Mouse (Mus musculus) embryo, embryonic 10.5 days (tissue): ENCODE results near the gene Pla2g7.
"Not testable (repeated sequence)": the region's sequence is repeated elsewhere in the genome, so short reads cannot be mapped to it uniquely, and the experiment has no call there.

ENCODE experiments used
- DNase-seq: peaks from one replicate; pipeline ENCODE4 v3.0.0-alpha.2; 2015; ENCODE audit warnings: low spot score

Pla2g7 gene

DNA sequence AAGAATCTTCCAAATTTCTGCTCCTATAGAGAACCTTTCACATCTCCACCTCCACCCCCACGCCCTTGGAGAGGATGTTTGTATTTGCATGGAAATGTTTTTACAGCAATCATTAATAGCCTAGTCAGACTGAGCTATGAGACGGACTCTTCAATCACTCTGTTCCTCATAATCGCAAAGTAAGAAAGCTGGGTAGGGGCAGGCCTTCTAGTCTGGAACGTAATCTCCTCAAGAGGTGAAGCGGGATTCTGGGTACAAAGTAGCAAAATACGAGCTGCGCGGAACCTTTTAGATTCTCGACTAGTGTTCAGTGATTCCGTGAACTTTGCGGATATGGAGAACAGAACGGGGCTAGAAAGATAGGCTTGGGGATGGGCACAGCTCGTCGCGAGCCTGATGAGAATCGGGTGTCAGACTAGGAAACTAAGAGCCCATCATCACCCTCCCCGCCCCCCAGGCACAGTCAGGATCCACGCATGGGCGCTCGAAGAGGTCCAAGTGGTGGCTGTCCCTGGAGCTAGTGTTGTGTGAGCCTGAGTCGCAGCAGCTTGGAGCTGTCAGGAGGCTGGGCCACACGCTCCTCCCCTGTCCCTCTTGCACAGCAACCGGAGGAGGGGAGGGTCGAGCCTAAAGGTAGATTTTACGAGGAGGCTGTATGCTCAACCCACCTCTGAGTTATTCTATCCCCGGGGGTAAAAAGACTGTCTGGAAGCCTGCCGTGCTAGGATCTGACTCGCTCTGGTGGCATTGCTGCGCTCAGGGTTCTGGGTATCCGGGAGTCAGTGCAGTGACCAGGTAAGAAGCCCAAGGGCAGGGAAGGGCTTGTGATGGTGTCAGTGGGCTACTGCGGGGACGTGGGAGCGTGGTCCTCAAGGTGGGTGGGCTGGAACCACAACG is at the start of gene Pla2g7:
Pla2g7 (plus strand) TSS at position 107 of the 897 bp plus-strand sequence.
- peak; percentile 71 for DNase-seq

DNA sequence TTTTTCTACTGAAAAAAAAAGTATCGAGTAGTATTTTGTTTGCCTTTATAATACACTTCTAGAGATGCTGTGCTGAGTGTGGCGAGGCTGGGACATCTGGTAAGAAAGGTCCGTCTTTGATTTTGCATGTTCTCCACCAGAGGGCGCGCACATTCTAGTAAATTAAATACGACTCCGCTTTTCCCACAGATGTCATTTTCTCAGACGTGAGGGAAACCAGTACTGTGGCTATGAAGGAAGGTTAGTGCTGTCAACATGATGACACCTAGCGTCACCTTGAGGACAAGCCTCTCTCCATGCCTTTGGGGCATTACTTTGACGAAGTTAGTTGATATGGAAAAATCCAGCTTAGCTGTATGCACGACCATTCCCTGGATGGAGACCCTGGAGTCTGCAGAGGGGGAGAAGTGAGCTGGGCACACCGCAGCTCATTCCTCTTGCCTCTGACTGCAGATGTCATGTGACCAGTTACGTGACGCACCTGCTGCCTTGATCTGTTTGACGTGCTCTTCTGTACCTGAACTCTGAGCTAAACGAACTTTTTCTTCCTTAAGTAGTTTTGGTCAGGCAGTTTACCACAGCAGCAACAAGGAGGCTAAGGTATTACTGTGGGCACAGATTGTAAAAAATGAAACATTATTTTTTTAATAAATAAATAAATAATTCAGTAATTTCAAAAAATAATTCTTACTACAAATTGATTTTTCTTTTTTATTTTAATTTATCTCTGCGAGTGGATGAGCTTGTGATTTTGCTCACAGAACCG is 49.1 kb upstream of the Pla2g7 start:
- peak; percentile 91 for DNase-seq

DNA sequence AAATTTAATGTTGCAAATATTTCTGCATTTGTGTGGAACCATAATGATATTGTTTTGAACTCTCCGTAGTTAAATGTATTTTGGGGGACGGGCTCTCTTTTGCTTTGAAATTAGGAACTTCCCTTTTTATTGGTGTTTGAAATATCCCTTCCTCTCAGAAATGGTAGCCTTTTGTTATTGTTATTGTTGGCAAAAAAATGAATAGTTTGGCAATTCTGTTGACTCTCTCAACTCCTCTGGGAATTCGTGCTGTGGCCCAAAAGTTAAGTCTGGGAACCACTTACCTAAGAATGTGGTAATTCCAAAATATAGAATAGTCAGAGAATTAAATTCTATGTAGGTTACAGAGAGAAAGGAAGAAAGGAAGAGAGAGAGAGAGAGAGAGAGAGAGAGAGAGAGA is 47.7 kb upstream of the Pla2g7 start:
- no peak for DNase-seq

DNA sequence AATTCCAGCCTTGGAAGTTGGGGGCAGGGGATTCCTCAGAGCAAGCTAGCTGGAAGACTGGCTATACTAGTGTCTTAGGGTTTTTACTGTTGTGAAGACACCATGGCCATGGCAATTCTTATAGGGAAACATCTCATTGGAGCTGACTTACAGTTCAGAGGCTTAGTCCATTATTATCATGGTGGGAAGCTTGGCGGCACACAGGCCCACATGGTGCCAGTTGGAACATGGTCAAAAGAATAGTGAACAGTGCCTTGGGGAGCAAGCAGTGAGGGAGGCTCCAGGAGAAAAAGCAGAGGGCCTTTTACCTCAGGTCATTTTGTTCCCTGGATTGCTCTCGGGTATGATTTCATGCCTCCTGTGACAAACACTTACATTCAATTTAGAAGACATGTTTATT is 37.4 kb upstream of the Pla2g7 start:
- DNase-seq, result no peak

DNA sequence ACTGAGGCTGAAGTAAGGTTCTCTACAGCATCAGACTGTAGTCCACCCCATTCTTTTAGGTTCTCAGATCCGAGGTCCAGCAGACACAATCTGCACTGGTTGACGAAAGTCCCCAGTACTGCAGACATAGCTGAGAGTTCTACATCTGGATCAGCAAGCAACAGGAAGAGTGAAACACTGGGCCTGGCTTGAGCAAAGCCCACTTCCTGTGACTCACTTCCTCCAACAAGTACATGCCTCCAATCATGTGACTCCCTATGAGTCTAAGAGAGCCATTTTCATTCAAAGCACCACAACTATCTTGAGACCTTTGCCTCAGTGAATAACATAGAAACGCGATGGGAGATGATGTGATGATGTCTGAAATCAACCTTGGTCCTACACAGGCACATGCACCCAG is 36.7 kb upstream of the Pla2g7 start:
- DNase-seq, result no peak

DNA sequence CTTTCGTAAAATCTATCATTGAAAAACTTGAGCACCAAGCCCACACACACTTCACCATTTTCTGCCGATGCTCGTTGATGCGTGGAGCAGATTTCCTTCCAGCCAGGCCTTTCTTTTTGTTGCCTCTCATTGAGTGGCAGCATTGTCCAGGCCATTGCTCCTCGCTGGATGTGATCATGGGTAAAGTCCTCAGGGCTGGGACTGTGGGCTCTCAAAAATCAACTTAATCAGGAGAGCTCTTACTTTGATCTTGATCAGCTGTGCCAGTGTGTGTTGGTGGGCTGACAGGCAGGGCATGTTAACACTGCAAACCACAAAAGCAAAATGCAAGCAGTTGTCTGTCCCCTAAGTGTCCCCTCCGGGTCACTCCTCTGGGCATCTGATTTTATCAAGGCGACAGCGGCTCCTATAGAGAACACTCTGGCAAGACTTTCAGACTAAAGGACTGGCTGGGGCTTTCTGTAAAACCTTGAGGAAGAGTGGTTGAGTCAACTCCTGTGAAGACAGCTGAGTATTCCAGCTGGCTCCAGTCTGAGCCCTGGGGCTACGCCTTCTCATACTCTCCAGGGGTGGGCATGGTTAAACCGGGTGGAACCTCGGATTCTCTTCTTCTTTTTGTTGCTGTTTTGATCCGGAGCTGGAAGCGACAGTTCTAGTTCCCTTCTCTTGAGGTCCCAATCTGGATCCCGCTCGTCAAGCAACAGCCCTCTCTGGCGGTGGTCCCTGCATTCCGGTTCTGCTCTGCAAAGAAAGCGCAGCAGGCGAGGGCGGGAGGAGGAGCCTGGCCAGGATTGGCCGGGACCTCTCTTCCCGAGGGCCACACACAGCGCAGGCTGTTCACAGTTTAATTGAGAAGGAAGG is 33.3 kb upstream of the Pla2g7 start:
- peak; percentile 85 for DNase-seq

DNA sequence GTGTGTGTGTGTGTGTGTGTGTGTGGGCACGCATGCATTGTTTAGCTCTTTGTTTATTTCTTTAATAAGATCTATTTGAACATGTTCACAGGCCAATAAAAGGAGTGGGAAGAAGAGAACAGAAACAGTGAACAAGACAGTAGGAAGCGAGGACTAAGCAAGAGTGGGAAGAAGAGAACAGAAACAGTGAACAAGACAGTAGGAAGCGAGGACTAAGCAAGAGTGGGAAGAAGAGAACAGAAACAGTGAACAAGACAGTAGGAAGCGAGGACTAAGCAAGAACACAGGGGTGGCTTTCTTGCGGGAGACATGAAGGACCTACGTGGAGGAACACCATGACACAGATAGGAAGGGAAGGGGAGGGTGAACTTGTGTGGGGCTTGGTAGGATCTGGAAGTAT is 31.1 kb upstream of the Pla2g7 start:
- DNase-seq, result not testable (repeated sequence)

DNA sequence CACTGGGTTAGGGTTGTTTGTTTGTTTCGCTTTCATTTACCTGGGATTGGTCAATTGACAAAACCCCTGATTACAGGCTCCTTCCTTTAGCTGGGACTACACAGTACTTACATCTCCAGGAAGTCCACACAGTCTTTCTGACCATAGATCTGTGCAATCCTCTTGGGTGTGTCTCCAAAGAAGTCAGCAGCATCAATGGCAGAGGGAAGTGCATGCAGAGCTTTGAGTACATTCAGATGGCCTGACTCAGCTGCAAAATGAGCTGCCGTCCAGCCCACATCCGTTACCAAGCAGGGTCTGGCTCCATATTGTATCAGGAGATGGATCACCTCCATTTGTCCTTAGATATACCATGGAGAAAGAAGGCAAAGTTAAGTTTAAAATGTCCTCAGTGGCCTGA is 29.1 kb upstream of the Pla2g7 start:
- DNase-seq, result no peak

DNA sequence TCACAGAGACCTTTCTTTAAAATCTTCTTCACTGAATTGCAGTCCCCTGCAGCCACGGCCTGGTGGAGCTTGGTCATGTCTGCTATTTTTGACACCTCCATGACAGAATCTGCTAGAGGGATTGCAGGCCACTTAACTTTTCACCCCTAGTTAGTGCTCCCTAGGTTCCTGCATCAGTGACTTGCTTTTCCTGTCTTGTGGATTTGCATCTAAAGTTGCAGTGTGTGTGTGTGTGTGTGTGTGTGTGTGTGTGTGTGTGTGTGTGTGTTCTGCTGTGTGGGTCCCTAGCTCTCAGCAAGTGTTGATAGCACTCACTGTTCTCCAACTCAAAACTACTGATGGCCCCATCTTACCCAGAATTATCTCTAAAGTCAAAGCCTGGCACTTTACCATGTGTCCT is 24.4 kb upstream of the Pla2g7 start, which contains the start of gene Ankrd66:
Ankrd66 (minus strand) TSS at position 101 of the 400 bp plus-strand sequence.
- DNase-seq, result no peak

DNA sequence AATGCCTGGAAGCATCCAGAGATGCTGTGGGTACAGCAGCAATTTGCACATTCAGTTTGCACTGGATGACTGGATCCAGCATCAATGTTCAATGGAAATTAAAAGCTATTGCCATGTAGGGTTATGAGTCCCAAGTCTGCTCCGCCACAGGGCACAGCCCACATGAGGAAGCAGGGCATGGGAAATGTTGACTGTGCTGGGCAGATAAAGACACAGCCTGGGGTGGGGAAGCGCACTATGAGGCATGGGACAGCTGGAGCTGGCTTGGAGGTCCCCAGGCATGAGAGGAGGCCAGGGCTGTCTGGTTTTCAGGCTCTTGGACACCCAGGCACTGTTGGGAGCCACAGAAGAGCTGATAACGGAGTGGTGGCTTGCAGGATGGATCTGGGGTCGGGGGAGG is 23.9 kb upstream of the Pla2g7 start:
- no peak for DNase-seq

DNA sequence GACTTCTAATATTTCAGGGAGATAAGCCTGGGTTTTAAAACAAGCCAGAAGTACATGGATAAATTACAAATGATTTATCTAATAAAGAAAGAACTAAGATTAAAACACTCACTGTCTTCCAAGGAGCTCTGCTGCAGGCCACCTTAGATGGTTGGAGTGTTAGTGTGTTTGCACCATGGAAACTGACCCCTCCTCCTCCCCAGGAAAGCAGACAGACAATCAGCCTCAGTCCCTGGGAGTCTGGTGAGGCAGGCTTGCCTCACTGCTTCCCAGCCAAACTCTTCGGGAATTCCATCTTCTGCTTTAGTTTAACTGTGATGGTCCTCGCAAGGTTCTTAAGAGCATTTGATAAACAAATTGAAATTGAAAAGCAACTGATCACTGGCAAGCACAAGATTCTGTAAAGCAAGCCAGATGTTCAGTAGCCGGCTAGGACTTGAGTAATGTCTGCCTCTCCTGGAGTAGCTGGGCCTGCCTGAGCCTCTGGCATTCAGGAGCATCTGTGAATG is 16.7 kb upstream of the Pla2g7 start:
- peak; percentile 61 for DNase-seq

DNA sequence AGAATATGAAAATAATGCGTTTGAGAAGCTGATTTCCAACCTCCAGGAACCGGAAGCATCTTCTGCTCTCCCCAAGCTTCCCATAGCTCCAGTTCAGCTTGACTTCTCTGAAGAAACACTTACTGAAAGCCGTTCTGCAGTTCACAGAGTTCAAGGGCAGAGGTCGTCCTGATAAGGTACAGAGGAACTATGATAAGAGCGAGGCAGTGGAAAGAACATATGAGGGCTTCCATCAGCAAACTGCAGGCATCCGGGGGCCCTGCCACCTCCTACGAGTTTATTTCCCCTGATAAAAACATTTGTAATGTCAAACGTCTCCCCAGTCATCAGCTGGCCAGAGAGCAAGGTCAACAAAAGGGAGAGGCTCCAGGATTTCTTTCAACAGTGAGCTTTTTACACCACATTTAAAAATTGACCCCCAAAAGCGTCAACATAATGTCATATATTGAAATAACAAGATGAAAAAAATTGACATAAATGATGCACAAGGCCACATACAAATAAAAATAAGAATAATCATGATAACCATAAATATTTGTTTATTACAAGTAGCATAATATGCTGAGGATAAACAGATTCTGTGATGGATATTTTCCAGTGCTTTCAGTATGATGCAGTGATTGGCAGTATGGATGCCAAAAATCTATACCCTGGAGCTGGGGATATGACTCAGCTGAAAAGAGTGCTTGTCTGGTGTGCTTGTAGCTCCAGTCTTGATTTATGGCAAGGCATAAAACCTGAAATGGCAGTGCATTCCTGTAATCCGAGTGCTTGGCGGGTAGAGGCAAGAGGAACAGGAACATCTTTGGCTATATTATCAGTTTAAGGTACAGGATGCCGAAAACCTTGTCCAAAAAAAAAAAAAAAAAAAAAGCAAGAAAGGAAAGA is 13.1 kb upstream of the Pla2g7 start:
- no peak for DNase-seq

DNA sequence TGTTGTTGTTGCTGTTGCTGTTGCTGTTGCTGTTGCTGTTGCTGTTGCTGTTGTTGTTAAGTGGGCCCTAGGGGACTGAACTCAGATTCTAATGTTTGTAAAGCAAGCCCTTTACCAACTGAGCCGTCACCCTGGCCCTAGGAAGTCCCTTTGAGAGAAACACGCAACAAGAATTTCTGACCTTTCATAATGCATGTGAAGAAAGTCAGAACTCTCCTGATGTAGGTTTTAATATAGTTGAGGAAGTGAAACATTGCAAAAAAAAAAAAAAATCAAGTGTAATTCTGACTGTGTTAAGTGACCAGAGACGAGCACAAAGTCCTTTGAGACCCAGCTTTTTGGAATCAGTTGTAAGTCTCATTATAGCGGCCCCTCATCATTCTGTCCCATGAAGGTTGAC is 10.8 kb upstream of the Pla2g7 start:
- no peak for DNase-seq

DNA sequence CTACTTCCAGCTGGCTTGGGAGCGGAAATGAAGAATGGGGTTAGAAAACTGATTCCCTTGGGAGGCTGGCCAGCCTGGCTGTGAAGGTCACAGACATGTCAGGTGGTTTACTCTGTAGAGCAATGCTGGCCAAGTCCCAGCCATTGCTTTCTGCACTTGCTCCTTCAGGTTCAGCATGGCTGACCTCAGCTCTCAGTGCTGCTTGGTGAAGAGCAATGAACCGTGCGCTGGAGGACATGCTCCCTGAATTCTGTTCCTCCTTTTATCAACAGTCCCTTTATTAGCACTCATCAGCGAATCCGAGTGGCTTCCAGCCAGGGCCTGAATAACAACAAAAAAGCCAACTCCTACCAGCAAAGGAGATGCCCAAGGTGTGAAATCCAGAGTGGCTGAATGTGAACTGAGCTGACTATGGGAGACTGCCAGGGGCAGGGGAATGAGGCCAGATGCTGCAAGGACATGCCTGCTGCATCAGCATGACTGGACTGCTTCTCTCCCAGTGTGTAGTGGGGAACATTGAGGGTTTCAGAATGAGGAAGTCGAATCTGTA is 10.3 kb upstream of the Pla2g7 start:
- DNase-seq, result peak; percentile 39

DNA sequence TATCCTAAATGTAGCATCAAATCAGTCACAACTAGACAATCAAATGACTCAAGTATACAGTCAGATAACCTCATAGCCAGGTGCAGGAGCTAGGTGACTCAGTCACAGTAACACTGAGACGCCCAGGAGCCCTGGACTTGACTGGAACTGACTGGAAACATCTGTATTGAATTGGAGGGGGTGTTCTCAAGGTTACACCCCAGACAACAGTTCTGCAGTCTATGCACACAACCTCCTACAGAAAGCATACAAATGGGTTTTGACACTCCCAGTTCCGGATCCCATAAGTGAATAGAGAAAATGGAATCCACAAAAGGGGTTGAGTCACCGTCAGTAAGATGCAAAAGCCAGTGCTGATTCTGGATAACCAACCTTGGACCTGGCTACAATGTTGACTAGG is 9.2 kb upstream of the Pla2g7 start:
- DNase-seq, result no peak

DNA sequence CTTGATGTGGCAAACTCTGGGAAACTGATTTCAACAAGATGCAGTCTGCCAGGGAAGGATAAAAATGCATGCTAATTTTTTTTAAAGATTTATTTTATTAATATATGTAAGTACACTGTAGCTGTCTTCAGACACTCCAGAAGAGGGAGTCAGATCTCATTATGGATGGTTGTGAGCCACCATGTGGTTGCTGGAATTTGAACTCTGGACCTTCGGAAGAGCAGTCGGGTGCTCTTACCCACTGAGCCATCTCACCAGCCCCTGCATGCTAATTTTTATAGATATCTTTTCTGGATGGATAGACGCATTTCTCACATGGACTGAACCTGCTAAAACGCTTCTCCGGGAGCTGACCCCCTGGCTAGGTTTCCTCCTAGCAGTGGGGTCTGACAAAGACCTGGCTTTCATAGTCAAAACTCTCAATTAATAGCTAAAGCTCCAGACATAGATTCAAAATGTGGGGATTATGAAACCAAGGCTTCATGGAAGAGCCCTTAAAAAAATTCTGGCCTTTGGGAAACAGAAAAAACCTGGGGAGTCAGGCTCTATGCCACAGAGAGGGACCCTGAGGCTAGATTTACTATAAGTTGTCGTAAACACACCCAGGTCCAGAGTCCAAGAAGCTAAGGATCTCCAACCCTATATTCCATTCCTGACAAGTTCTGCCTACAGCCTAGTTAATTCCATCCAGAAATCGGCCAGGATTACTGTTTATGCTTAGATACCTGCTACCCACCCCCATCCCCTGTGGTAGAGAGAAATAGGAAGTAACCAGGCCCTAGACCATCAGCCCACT is 4.5 kb upstream of the Pla2g7 start:
- no peak for DNase-seq

DNA sequence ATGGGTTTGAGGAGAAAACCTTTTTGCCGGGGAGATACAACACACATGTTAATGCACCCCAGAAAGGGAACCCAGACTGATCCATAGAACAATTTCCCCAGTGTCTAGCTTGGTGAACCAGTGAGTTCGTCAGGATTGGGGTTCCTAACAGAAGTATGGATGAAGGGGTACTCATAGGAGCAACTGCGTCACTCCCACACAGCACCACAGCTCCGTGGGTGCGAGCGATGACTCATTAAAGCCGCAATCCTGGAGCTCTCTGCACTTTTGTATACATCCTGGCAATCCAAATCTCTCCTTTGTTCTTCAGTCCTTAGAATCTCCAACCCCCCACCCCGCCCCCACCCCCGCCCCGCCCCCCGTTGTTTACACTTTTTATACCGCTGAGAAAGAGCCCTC is 306 bp upstream of the Pla2g7 start:
- no peak for DNase-seq

DNA sequence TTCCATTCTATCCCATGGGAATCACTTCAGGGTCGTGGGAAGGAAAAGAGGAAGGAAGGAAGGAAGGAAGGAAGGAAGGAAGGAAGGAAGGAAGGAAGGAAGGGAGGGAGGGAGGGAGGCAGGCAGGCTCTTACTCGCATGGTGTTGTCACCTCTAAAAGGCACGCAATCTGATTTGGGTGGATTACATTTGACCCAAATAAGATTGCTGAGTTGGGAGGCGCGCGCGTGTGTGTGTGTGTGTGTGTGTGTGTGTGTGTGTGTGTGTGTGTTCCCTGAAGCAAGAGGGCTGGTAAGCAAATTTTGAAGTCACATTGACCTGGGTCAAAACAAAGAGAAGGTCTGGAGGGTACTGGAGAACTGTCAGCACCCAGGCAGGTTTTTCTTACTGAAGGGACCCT is 1.4 kb downstream of the Pla2g7 start:
- DNase-seq, result no peak

DNA sequence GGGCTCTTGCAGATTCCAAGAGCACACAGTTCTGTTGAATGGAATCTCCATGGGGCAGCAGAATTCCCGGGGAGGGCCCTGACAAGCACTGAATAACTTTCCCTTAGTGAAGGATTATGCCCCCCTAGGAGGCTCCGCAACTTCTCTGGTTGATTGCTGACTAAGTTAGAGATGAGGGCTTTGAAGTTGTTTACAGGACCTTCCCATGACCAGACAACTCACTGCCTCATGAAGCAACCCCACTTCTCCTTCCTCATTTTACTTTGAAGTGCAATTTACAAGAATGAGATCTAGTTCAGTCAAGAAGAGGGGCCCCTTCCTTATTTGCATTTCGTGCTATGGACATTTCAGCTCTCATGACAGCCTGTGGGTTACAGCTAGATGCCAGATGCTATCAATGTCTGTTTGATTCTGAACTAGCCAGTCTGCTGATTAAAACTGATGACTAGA is 5.8 kb downstream of the Pla2g7 start:
- DNase-seq, result no peak

DNA sequence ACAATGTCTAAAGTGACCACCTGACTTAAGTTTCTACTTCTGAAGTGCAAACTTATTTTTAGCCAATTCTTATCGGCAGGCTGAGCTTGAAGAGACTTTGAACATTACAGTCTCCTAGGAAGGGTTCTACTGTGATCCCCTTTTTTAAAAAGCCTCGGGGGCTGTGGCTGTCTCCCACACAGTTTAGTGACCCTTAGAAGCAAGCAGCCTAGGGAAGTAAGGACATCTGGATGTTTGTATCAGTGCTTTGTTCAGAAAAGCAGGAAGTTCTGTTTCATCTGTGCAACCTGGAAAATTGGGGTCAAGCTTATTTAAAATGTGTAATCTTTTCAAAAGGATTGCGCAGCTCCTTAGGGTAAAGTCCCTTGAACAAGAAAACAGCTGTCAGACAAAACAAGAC is 12.6 kb downstream of the Pla2g7 start:
- peak; percentile 36 for DNase-seq
